Mouse (Mus musculus) liver, postnatal 0 days (tissue): ENCODE data around the gene Hist1h2af.

Source experiments
- CTCF ChIP-seq: sonication (generic); IDR thresholded peaks from 2 replicates; pipeline ENCODE4 v1.5.1; 2016; ENCODE audit warnings: antibody characterized with exemption, low read depth
- EP300 ChIP-seq: IDR thresholded peaks from 2 replicates; pipeline ENCODE4 v1.6.1; 2016; ENCODE audit warnings: antibody characterized with exemption, low read depth, mild to moderate bottlenecking

DNA sequence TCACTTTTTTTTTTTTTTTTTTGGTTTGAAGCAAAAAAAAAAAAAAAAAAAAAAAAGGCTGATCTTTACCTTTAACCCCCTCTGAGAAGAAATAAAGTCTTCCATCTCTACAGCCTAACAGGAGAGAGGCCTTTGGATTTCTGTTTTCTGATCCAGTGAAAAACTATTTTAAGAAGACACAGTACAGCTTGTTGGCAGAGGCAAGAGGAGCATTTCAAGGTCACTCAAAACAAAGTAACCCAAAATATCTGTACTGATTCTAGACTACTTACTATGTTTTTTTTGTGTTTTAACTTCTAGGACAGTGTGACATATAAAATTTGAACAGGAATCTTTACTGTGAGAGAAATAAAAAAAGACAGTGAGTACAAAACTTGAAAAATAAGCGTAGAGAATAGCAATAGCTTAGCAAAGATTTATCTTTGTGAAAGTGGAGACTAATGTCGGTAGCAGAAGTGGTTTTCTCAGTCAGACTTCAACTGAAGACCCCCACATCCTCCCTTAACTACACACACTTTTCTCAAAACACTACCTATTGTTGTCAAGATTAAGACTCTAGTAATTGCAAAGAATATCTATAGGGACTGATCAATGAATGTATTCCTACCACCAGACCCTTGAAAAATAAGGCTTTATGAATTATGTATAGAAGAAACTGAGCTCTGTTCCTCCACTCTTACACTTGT, 4.1 kb upstream of the Hist1h2af start:
- TF ChIP-seq CTCF (no peak), EP300 (no peak)
